Mouse (Mus musculus) brain, embryonic 14.5 days (tissue): ENCODE results near the gene Rbm4b.

Source experiments
- CTCF ChIP-seq: fragments of 200-500 bp; IDR thresholded peaks from 2 replicates; pipeline ENCODE4 v1.5.1; 2012; ENCODE audit warnings: inconsistent platforms, mild to moderate bottlenecking, moderate library complexity, borderline replicate concordance; ENCODE audit not compliant: insufficient read depth, insufficient read length; ENCODE audit errors: extremely low read depth
- POLR2A ChIP-seq: fragments of 200-500 bp; IDR thresholded peaks from 2 replicates; pipeline ENCODE4 v1.6.1; 2012; ENCODE audit warnings: mild to moderate bottlenecking, inconsistent platforms, borderline replicate concordance; ENCODE audit not compliant: poor library complexity, insufficient read depth, insufficient read length, severe bottlenecking; ENCODE audit errors: extremely low read depth

DNA sequence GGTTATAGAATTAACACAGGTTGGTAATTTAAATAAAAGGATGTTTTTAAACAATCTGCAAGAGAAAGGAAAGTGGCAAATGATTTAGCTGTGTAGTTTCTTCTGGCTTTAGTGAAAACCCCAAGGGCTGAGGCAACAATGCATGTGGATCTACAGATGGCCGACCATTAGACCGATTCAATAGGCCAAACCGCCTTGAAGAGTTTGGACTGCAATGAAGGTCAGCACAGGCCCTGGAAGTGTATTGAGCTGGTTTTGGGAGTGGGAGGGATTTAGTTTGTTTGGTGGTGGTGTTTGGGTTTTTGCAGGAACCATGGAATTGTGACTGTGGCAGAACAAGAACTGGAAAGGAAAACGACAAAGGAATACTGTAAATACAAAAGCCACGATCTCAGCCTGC, 42.8 kb downstream of the Rbm4b start:
- no peak for TF ChIP-seq POLR2A
- TF ChIP-seq CTCF: no peak
